Mouse (Mus musculus): ENCODE measurements around the gene Sema4d. TPM values are rescaled to one million over a fixed set of nuclear protein-coding genes. Genes with fewer than 3 reads are reported as not detected.

Sema4d gene
- polyA plus RNA-seq, 2 experiments = 6.8 to 8.5 TPM

DNA sequence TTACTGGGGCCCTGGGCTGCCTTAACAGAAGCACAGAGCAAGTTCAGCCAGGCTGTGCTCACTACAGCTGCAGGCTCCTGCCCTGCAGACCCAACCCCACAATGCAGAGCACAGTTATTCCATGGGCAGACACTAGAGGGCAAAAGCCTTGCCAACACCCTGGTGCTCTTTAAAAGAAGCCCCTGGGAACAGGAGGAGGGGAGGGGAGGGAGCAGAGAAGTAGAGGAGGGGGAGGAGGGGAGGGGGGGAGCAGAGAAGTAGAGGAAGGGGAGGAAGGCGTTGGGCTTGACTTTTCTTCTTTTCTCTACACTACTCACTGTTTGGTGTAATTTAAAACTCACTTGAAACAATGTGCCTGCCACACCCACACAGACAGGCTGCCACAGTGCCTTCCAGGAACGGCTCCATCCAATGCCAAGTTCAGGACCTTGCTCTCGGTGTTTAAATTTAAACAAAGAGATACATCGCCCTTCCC is 63.6 kb downstream of the Sema4d start:
- H3K4me1 ChIP-seq (ENCODE audit: control insufficient read depth, insufficient read depth, low read length) = peaks cover 16% of the 10 kb centered on the region; the same call in 1 of the 2 replicates
- H3K36me3 ChIP-seq (ENCODE audit: control insufficient read depth, insufficient read depth, low read length) = no peaks in the 10 kb centered on the region
- TF ChIP-seq POLR2A (IDR thresholded peaks at IDR 0.05; ENCODE audit: borderline replicate concordance, extremely low read depth, insufficient read depth, insufficient read length) = no peak
- H3K4me2 ChIP-seq (replicated peaks; ENCODE audit: low read depth, low read length, severe bottlenecking) = no peak overlapping the region
- no peaks in the 10 kb centered on the region for H3K27me3 ChIP-seq (ENCODE audit: control insufficient read depth, insufficient read depth, low read length)
- 0 out of 2 replicates have a peak, but pooled peaks have one; percentile 19 for ATAC-seq (ENCODE audit: low FRiP score, low read depth)
- no peak for DNase-seq (ENCODE audit: low spot score)
- 13% methylated on average over 4 of the region's 4 CpGs for WGBS
- no peak overlapping the region for H3K9ac ChIP-seq (ENCODE audit: low read depth, low read length, severe bottlenecking)
- H3K4me3 ChIP-seq (replicated peaks; ENCODE audit: low read length) = no peak overlapping the region
- no peak overlapping the region for H3K27ac ChIP-seq (replicated peaks; ENCODE audit: low read depth, low read length)
- no peaks in the 10 kb centered on the region for H3K9me3 ChIP-seq (ENCODE audit: control insufficient read depth, low read length)

DNA sequence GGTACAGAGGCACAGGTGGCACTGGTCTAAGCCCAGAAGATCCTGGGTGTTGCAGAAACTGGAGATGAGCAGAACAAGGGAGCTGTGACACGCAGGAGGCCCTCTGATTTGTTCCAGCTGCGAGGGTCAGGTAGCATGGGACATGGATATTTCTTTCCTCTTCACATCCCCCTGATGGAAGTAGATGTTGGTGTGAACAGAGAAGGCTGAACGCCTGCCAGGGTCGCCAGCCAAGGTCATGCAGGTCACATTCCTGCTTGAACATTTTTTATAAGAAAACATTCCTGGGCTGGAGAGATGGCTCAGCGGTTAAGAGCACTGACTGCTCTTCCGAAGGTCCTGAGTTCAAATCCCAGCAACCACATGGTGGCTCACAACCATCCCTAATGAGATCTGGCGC is 66.2 kb downstream of the Sema4d start:
- no peak overlapping the region for H3K9ac ChIP-seq (ENCODE audit: low read depth, low read length, severe bottlenecking)
- 69% methylated on average over 6 of the region's 7 CpGs for WGBS
- DNase-seq (ENCODE audit: low spot score) = no peak
- no peak overlapping the region for H3K4me3 ChIP-seq (replicated peaks; ENCODE audit: low read length)
- no peak overlapping the region for H3K27ac ChIP-seq (replicated peaks; ENCODE audit: low read depth, low read length)
- H3K27me3 ChIP-seq (ENCODE audit: control insufficient read depth, insufficient read depth, low read length) = no peaks in the 10 kb centered on the region
- no peak for TF ChIP-seq POLR2A (IDR thresholded peaks at IDR 0.05; ENCODE audit: borderline replicate concordance, extremely low read depth, insufficient read depth, insufficient read length)
- peaks cover 16% of the 10 kb centered on the region; the same call in 1 of the 2 replicates for H3K4me1 ChIP-seq (ENCODE audit: control insufficient read depth, insufficient read depth, low read length)
- H3K36me3 ChIP-seq (ENCODE audit: control insufficient read depth, insufficient read depth, low read length) = no peaks in the 10 kb centered on the region
- no peak for ATAC-seq (ENCODE audit: low FRiP score, low read depth)
- H3K4me2 ChIP-seq (replicated peaks; ENCODE audit: low read depth, low read length, severe bottlenecking) = no peak overlapping the region
- H3K9me3 ChIP-seq (ENCODE audit: control insufficient read depth, low read length) = no peaks in the 10 kb centered on the region

DNA sequence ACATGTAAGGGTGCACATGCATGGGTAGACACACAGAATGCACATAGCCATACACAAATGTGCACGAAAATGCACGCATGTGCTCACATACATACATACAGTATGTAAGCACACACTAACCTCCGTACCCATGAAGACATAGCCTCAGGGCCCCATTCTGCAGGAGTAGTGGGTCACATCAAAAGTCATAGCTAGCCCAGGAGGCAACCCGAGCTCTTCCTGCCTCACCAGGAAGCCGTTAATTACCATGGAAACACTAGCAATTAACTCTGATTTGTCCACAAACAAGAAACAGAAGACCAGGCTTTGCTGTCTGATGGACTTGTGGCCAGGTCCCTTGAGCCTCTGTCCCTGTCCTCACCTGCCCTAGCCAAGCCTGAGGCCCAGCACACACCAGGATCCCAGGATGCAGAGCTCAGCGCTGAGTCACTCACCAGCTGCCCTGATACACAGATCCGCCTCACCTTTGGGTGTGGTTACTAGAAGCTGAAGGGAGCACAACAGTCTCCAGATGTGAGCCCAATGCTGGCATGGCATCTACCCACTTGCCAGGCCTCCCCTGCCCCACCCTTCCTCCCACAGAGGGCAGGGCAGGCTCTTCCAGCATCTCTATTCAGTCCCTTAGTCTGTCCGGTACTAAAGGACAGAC is 67.5 kb downstream of the Sema4d start:
- no peak overlapping the region for H3K4me2 ChIP-seq (replicated peaks; ENCODE audit: low read depth, low read length, severe bottlenecking)
- H3K4me1 ChIP-seq (ENCODE audit: control insufficient read depth, insufficient read depth, low read length) = peaks cover 16% of the 10 kb centered on the region; the same call in 1 of the 2 replicates
- no peak for ATAC-seq (ENCODE audit: low FRiP score, low read depth)
- H3K27me3 ChIP-seq (ENCODE audit: control insufficient read depth, insufficient read depth, low read length) = no peaks in the 10 kb centered on the region
- no peaks in the 10 kb centered on the region for H3K9me3 ChIP-seq (ENCODE audit: control insufficient read depth, low read length)
- no peak overlapping the region for H3K9ac ChIP-seq (ENCODE audit: low read depth, low read length, severe bottlenecking)
- no peak for DNase-seq (ENCODE audit: low spot score)
- no peaks in the 10 kb centered on the region for H3K36me3 ChIP-seq (ENCODE audit: control insufficient read depth, insufficient read depth, low read length)
- WGBS = 35% methylated on average over 8 of the region's 8 CpGs
- no peak overlapping the region for H3K27ac ChIP-seq (replicated peaks; ENCODE audit: low read depth, low read length)
- no peak overlapping the region for H3K4me3 ChIP-seq (replicated peaks; ENCODE audit: low read length)
- no peak for TF ChIP-seq POLR2A (IDR thresholded peaks at IDR 0.05; ENCODE audit: borderline replicate concordance, extremely low read depth, insufficient read depth, insufficient read length)

DNA sequence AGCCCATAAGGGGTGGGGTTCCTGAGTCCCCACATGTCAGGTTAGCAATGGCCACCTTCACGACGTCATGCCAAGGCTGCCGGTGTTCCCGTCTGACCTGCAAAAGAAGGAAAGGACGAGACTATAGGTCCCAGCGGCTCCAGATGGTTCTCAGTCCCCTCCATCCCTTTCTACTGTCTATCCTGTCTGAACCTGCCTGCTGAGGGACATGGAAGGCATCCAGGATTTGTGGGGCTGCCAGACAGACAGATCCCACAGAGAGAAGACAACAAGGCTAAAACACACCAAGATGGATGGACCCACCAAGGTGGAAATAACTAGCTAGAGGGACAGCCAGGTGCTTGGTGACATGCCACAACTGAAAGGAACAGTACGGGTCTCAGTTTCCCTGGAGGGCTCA is 68.1 kb downstream of the Sema4d start:
- TF ChIP-seq POLR2A (IDR thresholded peaks at IDR 0.05; ENCODE audit: borderline replicate concordance, extremely low read depth, insufficient read depth, insufficient read length) = no peak
- Histone ChIP-seq H3K4me2 (replicated peaks; ENCODE audit: low read depth, low read length, severe bottlenecking) (no peak overlapping the region), H3K27me3 (ENCODE audit: control insufficient read depth, insufficient read depth, low read length) (no peaks in the 10 kb centered on the region), H3K9me3 (ENCODE audit: control insufficient read depth, low read length) (no peaks in the 10 kb centered on the region), H3K36me3 (ENCODE audit: control insufficient read depth, insufficient read depth, low read length) (no peaks in the 10 kb centered on the region), H3K27ac (replicated peaks; ENCODE audit: low read depth, low read length) (no peak overlapping the region), H3K4me1 (ENCODE audit: control insufficient read depth, insufficient read depth, low read length) (peaks cover 16% of the 10 kb centered on the region; the same call in 1 of the 2 replicates), H3K4me3 (replicated peaks; ENCODE audit: low read length) (no peak overlapping the region), H3K9ac (ENCODE audit: low read depth, low read length, severe bottlenecking) (no peak overlapping the region)
- WGBS = 74% methylated on average over 5 of the region's 7 CpGs
- DNase-seq (ENCODE audit: low spot score) (no peak), ATAC-seq (ENCODE audit: low FRiP score, low read depth) (no peak)

DNA sequence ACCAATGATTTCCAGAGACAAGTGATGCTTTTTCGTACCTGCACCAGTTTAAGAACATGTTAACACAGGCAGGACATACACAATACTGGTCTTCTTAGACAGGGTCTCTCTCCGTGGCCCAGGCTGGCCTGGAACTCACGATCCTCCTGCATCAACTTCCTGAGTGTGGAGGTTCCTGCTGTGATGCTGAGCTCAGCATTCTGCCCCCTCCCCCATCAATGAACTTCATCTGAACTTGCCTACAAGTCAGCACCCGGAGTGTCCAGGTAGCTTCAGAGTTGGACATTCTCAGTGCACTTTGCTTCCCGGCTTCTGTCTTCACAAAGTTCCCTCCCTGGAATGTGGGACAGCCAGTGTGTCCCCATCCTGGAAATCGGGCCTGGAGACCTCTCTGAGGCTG is 69.0 kb downstream of the Sema4d start:
- peaks cover 11% of the 10 kb centered on the region; the same call in 1 of the 2 replicates for H3K4me1 ChIP-seq (ENCODE audit: control insufficient read depth, insufficient read depth, low read length)
- TF ChIP-seq POLR2A (IDR thresholded peaks at IDR 0.05; ENCODE audit: borderline replicate concordance, extremely low read depth, insufficient read depth, insufficient read length) = no peak

More for the DNA sequence above, 69.0 kb downstream of the Sema4d start:
- Histone ChIP-seq H3K36me3 (ENCODE audit: control insufficient read depth, insufficient read depth, low read length) (no peaks in the 10 kb centered on the region), H3K27ac (replicated peaks; ENCODE audit: low read depth, low read length) (no peak overlapping the region), H3K9ac (ENCODE audit: low read depth, low read length, severe bottlenecking) (no peak overlapping the region), H3K4me3 (replicated peaks; ENCODE audit: low read length) (no peak overlapping the region), H3K9me3 (ENCODE audit: control insufficient read depth, low read length) (no peaks in the 10 kb centered on the region), H3K27me3 (ENCODE audit: control insufficient read depth, insufficient read depth, low read length) (no peaks in the 10 kb centered on the region), H3K4me2 (replicated peaks; ENCODE audit: low read depth, low read length, severe bottlenecking) (no peak overlapping the region)
- no peak for DNase-seq (ENCODE audit: low spot score)
- WGBS = 80% methylated on average over 6 of the region's 6 CpGs
- no peak for ATAC-seq (ENCODE audit: low FRiP score, low read depth)
